Mouse (Mus musculus) neural tube, embryonic 15.5 days (tissue): ENCODE measurements around the gene Defb11. TPM values are rescaled to one million over a fixed set of nuclear protein-coding genes. Genes with fewer than 3 reads are reported as not detected.
"Not testable (repeated sequence)": the region's sequence is repeated elsewhere in the genome, so short reads cannot be mapped to it uniquely, and the experiment has no call there.

Source experiments
- ATAC-seq: fragments of 200-750 bp; cut with Nextera tagmentation; 2 replicates; pipeline ENCODE4 v1.8.0; 2017; ENCODE audit warnings: mild to moderate bottlenecking, moderate TSS enrichment, moderate library complexity; ENCODE audit not compliant: low FRiP score
- H3K27ac ChIP-seq: fragments of 300-500 bp; sonication (generic); replicated peaks from 2 replicates; pipeline ENCODE4 v1.5.1; 2015; ENCODE audit warnings: mild to moderate bottlenecking, inconsistent platforms
- H3K27me3 ChIP-seq: fragments of 300-500 bp; sonication (generic); replicated peaks from 2 replicates; pipeline ENCODE4 v1.6.1; 2015; ENCODE audit warnings: inconsistent platforms
- H3K36me3 ChIP-seq: fragments of 300-500 bp; sonication (generic); 2 replicates; pipeline ENCODE4 v1.6.1; 2015; ENCODE audit warnings: inconsistent platforms
- H3K4me1 ChIP-seq: fragments of 300-500 bp; sonication (generic); 2 replicates; pipeline ENCODE4 v1.6.1; 2015; ENCODE audit warnings: inconsistent platforms
- H3K4me2 ChIP-seq: fragments of 300-500 bp; sonication (generic); 2 replicates; pipeline ENCODE4 v1.6.1; 2015; ENCODE audit warnings: inconsistent platforms, mild to moderate bottlenecking, moderate library complexity
- H3K4me3 ChIP-seq: fragments of 300-500 bp; sonication (generic); replicated peaks from 2 replicates; pipeline ENCODE4 v1.5.1; 2015; ENCODE audit warnings: mild to moderate bottlenecking, inconsistent platforms
- H3K9ac ChIP-seq: fragments of 300-500 bp; sonication (generic); replicated peaks from 2 replicates; pipeline ENCODE4 v1.6.1; 2015; ENCODE audit warnings: mild to moderate bottlenecking, inconsistent platforms
- H3K9me3 ChIP-seq: fragments of 300-500 bp; sonication (generic); replicated peaks from 2 replicates; pipeline ENCODE4 v1.6.1; 2016; ENCODE audit warnings: inconsistent platforms
- WGBS: fragments of 180-500 bp; shearing (Covaris S2); methylation state at CpG from one replicate; pipeline ENCODE4 v1.1.7; 2015; ENCODE audit warnings: mixed read lengths; 5-methylcytosine and 5-hydroxymethylcytosine counted together
- polyA plus RNA-seq: library from polyadenylated mRNA; unstranded; fragments of >200 nt; fragmentation: Nextera tagmentation; extraction: Ambion mirVana; gene quantifications from 2 replicates; pipeline ENCODE4 v1.2.1, GENCODE M21; 2015

Gene Defb11
- not detected in 2 replicates for polyA plus RNA-seq

DNA sequence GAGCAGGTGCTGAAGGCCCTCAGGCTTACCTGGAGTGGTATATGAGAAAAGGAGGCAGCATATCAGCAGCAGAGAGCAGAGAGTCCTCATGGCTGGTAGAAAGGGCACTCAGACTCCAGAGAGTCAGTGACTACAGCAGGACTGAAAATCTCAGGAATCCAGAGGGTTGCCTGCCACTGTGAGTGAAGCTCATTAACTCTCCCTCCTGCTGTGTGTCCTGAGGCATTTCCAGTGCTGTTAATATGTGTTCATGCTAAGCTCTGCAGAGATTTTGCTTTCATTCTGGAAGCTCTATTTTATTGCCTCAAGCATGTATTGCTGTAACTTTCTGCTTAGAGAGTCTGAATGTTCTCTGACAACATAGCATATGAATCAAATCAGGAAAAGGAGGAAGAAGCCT lies at the start of gene Defb11:
Gene Defb11, minus strand, starts transcription at position 123 of the 400 bp plus-strand sequence.
- ATAC-seq, H3K4me3 ChIP-seq, H3K36me3 ChIP-seq, H3K9ac ChIP-seq, H3K4me2 ChIP-seq, H3K4me1 ChIP-seq, H3K27ac ChIP-seq, H3K9me3 ChIP-seq, H3K27me3 ChIP-seq: not testable (repeated sequence)

DNA sequence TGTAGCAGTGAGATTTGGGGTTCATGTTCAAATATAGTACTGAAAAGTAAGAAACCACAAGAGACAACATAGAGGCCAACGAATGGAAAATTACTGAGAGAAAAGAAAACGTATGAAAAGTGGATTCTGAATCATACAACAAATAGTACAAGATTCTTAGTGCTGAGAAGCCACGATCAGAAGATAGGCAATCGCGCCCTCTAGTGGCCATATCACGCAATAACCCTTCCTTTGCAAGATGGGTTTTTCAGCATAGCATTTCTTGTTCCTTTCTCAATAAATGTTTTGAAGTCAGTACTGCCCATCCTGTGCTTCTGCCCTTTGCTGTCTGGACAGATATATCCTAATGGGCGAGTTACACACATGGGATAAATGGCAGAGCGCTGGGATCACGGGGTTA lies 49.1 kb upstream of the Defb11 start:
- Histone ChIP-seq H3K9me3 (no peaks in the 10 kb centered on the region), H3K36me3 (no peaks in the 10 kb centered on the region), H3K9ac (no peak overlapping the region), H3K27ac (no peak overlapping the region), H3K4me1 (no peaks in the 10 kb centered on the region), H3K4me3 (no peak overlapping the region), H3K27me3 (no peaks in the 10 kb centered on the region), H3K4me2 (no peak overlapping the region)
- ATAC-seq = no peak; the same call in 1 of the 2 replicates
- WGBS = 7% methylated on average over 9 of the region's 9 CpGs

DNA sequence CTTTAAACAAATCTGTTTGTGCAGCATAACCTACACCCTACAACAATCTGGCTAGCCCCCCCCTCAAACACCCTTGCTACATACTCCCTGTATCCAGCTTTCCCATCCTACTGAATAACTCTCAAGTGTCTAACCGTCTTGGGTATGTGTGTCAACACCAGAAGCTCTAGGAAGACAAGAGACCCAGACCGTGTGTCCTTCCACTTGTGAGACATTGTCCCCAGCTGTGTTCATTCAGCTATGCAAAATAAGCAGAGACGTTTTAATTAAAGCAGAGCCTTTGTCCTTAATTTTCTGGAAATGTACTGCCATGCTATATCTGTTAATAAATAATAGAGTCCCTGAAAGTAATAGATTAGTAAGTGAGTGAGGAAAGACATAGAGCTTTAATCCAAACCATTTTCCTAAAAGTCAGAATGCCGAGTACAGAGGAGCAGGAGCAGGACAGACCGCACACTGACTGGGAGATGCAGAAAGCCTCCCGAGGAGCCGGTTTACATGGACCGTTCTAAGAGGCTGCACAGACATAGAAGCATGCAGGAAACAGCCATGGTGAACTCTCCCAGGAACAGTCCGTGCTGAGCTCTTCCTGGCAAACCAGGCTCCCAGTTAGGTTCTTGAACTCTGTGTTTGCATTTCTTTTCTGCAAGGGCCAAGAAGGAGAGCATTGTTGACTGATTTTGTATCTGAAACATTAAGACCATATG lies 41.3 kb upstream of the Defb11 start:
- ATAC-seq = no peak
- no peaks in the 10 kb centered on the region for H3K36me3 ChIP-seq
- no peaks in the 10 kb centered on the region for H3K4me1 ChIP-seq
- H3K9ac ChIP-seq = no peak overlapping the region
- 66% methylated on average over 9 of the region's 9 CpGs for WGBS
- H3K4me3 ChIP-seq = no peak overlapping the region
- H3K27ac ChIP-seq = no peak overlapping the region
- H3K9me3 ChIP-seq = no peaks in the 10 kb centered on the region
- H3K27me3 ChIP-seq = no peaks in the 10 kb centered on the region
- no peak overlapping the region for H3K4me2 ChIP-seq

DNA sequence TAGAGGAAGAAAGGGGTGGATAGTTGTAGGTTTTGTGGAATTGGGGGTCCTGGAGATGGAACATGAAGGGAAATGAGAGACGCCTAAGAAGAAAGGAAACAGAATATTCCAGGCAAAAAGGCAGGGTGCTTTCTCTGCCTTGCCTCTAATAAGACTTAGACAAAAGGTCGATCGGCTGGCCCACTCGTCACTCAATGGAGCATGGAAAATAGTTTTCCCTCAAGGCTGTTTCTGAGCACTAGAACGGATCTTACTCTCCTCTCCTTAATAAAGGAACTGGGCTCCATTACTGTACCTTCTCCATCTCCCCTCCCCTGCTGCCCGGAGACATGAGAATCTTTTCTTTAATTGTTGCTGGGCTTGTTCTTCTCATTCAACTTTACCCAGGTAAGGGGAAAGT lies 40.2 kb upstream of the Defb11 start, which contains the start of gene Defb13:
Gene Defb13, plus strand, starts transcription at position 301 of the 400 bp plus-strand sequence.
- H3K36me3 ChIP-seq = no peaks in the 10 kb centered on the region
- ATAC-seq = no peak
- H3K27me3 ChIP-seq = no peaks in the 10 kb centered on the region
- 82% methylated on average over 6 of the region's 6 CpGs for WGBS
- no peaks in the 10 kb centered on the region for H3K9me3 ChIP-seq
- no peak within 1 kb of the TSS for H3K4me3 ChIP-seq
- H3K27ac ChIP-seq = no peak within 1 kb of the TSS
- no peak within 1 kb of the TSS for H3K9ac ChIP-seq
- no peaks in the 10 kb centered on the region for H3K4me1 ChIP-seq
- no peak within 1 kb of the TSS for H3K4me2 ChIP-seq

DNA sequence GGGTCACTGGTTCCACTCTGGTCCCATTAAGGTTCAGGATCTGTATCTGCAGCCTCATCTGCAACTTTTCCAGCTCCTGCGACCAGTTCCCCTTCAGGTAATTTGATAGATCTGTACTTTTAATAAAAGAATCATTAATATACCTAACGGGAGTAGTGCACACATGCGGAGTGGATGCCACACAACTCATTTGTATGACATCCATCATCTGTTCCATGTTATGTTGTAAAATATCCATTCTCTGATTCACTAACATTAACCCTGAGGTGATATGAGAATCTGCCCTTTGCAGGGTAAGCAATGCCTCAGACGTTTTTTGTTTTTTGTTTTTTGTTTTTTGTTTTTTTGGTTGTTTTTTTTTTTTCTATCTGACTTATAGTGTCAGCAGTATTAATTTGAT lies 31.8 kb upstream of the Defb11 start, which contains the start of gene Defb35:
Gene Defb35, plus strand, starts transcription at position 301 of the 400 bp plus-strand sequence.
- not testable (repeated sequence) for H3K4me3 ChIP-seq, H3K4me1 ChIP-seq, H3K27ac ChIP-seq, ATAC-seq, H3K9me3 ChIP-seq, H3K9ac ChIP-seq, H3K36me3 ChIP-seq, H3K4me2 ChIP-seq, H3K27me3 ChIP-seq
- WGBS = 86% methylated on average over 4 of the region's 4 CpGs

DNA sequence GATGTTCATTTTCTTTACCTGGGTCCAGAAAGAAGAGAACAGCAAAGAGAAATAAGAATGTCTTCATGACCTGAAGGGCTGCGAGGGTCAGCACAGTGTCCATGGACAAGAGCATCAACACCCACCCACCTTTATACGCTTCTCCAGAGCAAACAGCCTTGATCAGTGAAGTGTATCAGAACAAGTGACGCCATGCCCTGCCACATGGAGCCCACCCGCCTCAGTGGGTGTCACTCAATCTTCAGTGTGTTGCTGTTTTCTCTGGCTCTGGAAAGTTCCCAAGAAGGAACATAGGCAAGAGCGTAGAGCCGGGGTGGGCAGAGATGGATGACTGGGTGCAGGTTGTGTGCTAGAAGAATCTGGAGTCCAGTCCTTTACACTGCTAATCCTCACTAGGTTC lies 26.4 kb upstream of the Defb11 start, which contains the start of gene Defb15:
Gene Defb15, minus strand, starts transcription at position 101 of the 400 bp plus-strand sequence.
- Histone ChIP-seq H3K4me3 (no peak within 1 kb of the TSS), H3K36me3 (no peaks in the 10 kb centered on the region), H3K27me3 (no peaks in the 10 kb centered on the region), H3K9ac (no peak within 1 kb of the TSS), H3K9me3 (no peaks in the 10 kb centered on the region), H3K4me1 (no peaks in the 10 kb centered on the region), H3K4me2 (no peak within 1 kb of the TSS), H3K27ac (no peak within 1 kb of the TSS)
- 91% methylated on average over 6 of the region's 6 CpGs for WGBS
- no peak for ATAC-seq

DNA sequence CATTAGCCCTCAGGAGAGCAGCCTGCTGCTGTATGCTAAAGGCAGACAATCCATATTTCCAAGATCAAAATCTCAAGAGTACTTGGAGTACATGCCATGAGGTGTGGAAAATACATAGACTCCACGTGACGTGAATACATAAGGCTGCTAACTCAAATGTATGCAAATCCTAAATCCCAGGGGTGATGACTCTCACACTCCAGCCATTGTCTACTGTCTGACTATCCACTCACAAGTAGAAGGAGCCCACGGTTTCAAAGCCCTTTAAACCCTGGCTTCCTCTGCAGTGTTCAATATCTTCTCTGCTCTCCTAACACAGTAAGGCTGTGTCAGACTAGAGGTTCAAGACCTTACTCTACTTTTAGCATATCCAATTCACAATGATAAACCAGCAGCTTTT lies 24.5 kb upstream of the Defb11 start:
- H3K27ac ChIP-seq, H3K27me3 ChIP-seq, ATAC-seq, H3K4me3 ChIP-seq, H3K9ac ChIP-seq, H3K4me1 ChIP-seq, H3K9me3 ChIP-seq, H3K36me3 ChIP-seq, H3K4me2 ChIP-seq: not testable (repeated sequence)
- 81% methylated on average over 3 of the region's 3 CpGs for WGBS

DNA sequence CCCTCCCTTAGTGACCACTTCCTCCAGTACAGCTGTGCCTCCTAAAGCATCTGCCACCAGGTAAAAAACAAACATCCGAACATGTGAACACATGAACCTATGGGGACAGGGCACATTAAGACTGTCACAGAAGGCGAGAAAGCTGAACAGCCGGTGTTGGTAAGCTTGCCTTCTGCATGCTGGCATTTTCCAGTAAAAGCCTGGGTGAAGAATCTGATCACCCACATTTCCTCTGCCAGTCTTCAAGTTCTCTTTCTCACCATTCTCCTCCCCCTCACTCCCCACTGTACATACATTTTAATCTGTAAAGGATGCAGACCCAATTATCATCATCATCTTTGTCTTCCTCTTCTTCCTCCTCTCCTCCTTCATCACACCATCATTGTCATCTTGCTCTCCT lies 9.4 kb upstream of the Defb11 start:
- ATAC-seq = no peak
- H3K4me3 ChIP-seq = no peak overlapping the region
- 94% methylated on average over 3 of the region's 3 CpGs for WGBS

DNA sequence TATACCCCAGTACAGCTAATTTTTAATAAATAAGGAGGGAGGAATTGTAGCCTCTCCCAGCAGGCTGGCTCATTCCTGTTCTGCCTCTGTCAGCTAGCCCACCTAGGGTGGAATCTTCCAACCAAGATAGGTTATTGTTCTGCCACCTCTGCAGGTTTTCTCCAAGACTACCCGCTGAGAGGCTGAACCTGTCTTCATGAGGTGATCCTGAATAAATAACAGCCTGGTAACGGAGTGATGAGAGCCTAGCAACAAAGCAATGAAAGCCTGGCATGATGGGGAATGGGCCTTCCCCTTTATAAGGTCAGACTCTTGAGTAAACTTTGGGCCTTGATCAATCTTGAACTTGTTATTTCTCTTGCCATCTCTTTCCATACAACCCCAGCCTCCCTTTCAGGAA lies 6.3 kb upstream of the Defb11 start:
- H3K4me2 ChIP-seq = no peak overlapping the region
- H3K27me3 ChIP-seq = no peaks in the 10 kb centered on the region
- ATAC-seq = no peak
- H3K4me1 ChIP-seq = no peaks in the 10 kb centered on the region
- H3K9me3 ChIP-seq = no peaks in the 10 kb centered on the region
- WGBS = 29% methylated on average over 2 of the region's 2 CpGs
- H3K27ac ChIP-seq = no peak overlapping the region
- H3K4me3 ChIP-seq = no peak overlapping the region
- H3K9ac ChIP-seq = no peak overlapping the region
- no peaks in the 10 kb centered on the region for H3K36me3 ChIP-seq

More for the DNA sequence above, 9.4 kb upstream of the Defb11 start:
- Histone ChIP-seq H3K27me3 (no peaks in the 10 kb centered on the region), H3K4me1 (no peaks in the 10 kb centered on the region), H3K36me3 (no peaks in the 10 kb centered on the region), H3K4me2 (no peak overlapping the region), H3K27ac (no peak overlapping the region), H3K9me3 (no peaks in the 10 kb centered on the region), H3K9ac (no peak overlapping the region)

DNA sequence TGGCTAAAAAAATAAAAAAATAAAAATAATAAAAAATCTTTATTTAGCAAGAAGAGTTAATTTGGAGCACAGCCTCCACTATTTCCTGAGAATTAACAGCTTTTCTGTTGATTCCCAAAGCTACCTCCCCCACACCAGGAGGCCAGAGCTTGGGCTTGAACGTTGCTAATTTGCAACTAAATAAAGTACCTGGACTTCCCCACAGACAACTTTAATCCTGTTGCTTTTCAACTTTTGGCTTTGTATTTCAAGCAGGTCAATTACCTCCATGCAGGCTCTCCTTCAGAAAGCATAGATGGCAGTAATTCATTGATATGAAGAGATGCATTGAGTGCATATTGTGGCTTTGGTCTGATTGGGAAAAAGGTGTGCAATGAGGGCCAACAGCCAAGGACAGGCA lies 5.7 kb upstream of the Defb11 start:
- no peak overlapping the region for H3K27ac ChIP-seq
- no peak overlapping the region for H3K9ac ChIP-seq
- no peaks in the 10 kb centered on the region for H3K4me1 ChIP-seq
- H3K4me2 ChIP-seq = no peak overlapping the region
- ATAC-seq = no peak
- no peaks in the 10 kb centered on the region for H3K9me3 ChIP-seq
- WGBS = 10% methylated on average over 1 of the region's 1 CpGs
- H3K4me3 ChIP-seq = no peak overlapping the region
- no peaks in the 10 kb centered on the region for H3K27me3 ChIP-seq
- no peaks in the 10 kb centered on the region for H3K36me3 ChIP-seq

DNA sequence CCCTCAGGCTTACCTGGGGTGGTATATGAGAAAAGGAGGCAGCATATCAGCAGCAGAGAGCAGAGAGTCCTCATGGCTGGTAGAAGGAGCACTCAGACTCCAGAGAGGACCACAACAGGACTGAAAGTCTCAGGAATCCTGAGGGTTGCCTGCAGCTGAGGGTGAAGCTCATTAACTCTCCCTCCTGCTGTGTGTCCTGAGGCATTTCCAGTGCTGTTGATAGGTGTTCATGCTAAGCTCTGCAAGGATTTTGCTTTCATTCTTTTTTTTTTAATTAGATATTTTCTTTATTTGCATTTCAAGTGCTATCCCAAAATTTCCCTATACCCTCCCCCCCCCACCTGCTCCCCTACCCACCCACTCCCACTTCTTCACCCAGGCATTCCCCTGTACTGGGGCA lies 20.9 kb downstream of the Defb11 start, which contains the start of gene Defb9:
Gene Defb9, minus strand, starts transcription at position 101 of the 400 bp plus-strand sequence.
- not testable (repeated sequence) for H3K9me3 ChIP-seq, H3K36me3 ChIP-seq, H3K4me2 ChIP-seq, H3K4me1 ChIP-seq, H3K27ac ChIP-seq, H3K27me3 ChIP-seq, H3K9ac ChIP-seq, ATAC-seq, H3K4me3 ChIP-seq

DNA sequence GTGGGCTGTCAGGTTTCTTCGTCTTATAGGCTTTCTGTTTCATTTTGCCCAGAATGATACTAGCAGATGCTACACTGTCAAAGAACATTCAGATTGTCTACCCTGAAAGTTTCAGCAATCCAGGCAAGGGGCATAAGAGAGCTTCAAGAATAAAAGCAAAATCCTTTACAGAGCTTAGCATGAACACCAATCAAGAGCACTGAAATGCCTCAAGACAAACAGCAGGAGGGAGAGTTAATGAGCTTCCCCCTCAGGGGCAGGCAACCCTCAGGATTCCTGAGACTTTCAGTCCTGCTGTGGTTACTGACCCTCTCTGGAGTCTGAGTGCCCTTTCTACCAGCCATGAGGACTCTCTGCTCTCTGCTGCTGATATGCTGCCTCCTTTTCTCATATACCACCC lies 47.6 kb downstream of the Defb11 start, which contains the start of gene Defb10:
Gene Defb10, plus strand, starts transcription at position 316 of the 400 bp plus-strand sequence.
- not testable (repeated sequence) for H3K4me1 ChIP-seq, H3K9ac ChIP-seq, H3K27me3 ChIP-seq, H3K4me3 ChIP-seq, H3K4me2 ChIP-seq, H3K36me3 ChIP-seq, H3K9me3 ChIP-seq, H3K27ac ChIP-seq, ATAC-seq
- WGBS = 50% methylated on average over 1 of the region's 1 CpGs
